Mouse (Mus musculus) cerebellum, adult 18-20 months (tissue): ENCODE data around the gene Rpl6.
A peak's percentile ranks its signal among the peaks of the same experiment; 100 is the strongest.

Experiments
- DNase-seq, 2 experiments: peaks; one replicate each; pipeline ENCODE4 v3.0.0; 2021

The Rpl6 gene

GRCm38 (mm10) chr5:121204132-121205089 is at the start of gene Rpl6:
Rpl6 (plus strand) TSS chr5:121204481.
- peak; percentile 77 to 85 for DNase-seq

- no peak for DNase-seq
Measured at GRCm38 (mm10) chr5:121156121-121156520, 48.2 kb upstream of the Rpl6 start.

DNA sequence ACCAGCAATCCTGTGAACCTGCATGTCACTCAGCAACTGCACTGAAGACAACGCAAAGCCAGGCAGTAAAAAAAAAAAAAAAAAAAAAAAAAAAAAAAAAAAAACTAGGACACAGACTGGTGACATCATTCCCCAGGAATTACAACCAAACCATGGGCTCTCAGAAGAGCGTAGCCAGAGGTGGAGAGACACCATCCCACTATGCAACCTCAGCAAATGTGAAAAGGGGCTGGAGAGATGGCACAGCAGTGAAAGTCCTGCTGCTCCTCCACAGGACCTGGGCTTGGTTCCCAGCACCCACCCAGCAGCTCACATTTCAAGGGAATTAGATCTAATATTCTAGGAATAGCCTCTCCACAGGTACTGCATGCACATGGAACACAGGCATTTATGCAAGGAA is 47.3 kb upstream of the Rpl6 start:
- no peak for DNase-seq

- DNase-seq = peak; percentile 59 to 67
Measured at GRCm38 (mm10) chr5:121157489-121157888, 46.8 kb upstream of the Rpl6 start.

GRCm38 (mm10) chr5:121158966-121159365 is 45.3 kb upstream of the Rpl6 start:
- DNase-seq = no peak

GRCm38 (mm10) chr5:121162285-121162684 is 42.0 kb upstream of the Rpl6 start:
- DNase-seq = no peak

GRCm38 (mm10) chr5:121162923-121163322 is 41.4 kb upstream of the Rpl6 start:
- no peak for DNase-seq

- DNase-seq = no peak
Measured at GRCm38 (mm10) chr5:121166884-121167283, 37.4 kb upstream of the Rpl6 start.

DNA sequence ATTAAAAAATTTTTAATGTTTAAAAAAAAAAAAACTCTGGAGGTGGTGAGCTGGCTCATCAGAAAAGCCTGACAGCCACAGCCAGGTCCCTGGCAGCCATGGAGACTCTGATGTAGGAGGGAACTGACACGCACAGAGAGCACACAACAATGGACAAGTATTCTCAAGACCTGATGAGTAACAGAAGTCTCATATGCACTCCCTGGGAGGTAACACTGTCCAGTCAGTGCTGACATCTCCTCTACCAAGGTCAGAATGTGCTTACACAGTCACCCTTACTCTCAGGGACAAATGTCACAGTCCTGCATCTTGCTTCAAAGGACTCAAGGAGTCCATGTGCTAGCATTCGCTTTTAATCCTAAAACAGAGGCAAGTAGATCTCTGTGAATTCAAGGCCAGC is 34.7 kb upstream of the Rpl6 start:
- DNase-seq = no peak

DNA sequence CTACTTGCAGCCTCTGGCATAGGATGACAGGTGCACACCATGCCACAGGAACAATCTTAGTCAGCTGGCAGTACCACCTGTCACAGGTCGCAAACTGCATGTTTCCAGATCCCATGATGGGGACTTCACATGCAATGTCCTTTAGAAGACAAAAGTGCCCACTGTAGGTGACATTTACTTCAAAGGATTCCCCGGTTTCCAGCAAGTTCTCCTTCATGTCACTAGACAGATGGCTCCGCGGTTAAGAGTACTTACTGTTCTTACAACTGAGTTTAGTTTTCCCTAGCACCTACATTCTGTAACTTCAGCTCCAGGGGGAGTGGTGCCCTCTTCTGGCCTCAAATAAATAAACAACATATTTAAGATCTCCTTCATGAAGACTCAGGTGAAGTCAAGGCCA is 31.4 kb upstream of the Rpl6 start:
- peak; percentile 57 to 70 for DNase-seq

GRCm38 (mm10) chr5:121179077-121179857 is 25.0 kb upstream of the Rpl6 start:
- DNase-seq = no peak

DNA sequence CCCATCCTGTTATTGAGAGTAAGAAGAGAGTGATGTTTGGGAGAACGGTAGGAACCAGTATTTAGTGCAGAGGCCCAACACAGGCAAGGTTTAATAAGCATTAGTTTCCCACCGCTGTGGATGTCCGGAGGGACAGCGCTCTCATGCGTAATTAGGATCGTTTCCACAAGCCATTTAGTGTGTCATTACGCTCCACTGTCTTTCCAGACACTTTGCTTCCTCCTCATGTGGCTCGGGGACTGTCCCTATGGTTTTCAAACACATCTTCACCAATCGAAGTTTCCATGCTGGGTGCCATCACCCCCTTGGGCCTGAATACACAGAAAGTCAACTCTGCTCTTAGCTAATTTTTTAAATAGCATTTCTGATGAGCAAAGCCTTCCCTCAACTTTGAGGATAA is 21.0 kb upstream of the Rpl6 start:
- no peak for DNase-seq

DNA sequence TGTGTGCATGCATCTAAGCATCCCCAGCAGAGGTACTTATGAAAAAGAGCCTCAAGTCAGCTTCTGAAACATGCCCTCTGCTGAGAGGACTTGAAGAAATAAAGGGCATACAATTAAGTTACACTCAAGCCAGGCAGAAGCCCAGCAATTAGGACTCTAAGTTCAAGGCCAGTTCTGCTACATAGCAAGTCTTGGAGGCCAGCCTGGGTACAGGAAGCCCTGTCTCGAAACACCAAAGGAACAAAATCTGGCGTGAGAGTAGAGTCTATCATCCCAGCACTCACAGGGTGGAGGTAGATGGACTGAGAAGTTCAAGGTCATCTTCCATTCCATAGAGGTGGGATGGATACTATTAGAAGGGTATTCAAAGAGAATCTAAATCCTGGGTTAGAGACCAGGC is 19.9 kb upstream of the Rpl6 start:
- no peak for DNase-seq

DNA sequence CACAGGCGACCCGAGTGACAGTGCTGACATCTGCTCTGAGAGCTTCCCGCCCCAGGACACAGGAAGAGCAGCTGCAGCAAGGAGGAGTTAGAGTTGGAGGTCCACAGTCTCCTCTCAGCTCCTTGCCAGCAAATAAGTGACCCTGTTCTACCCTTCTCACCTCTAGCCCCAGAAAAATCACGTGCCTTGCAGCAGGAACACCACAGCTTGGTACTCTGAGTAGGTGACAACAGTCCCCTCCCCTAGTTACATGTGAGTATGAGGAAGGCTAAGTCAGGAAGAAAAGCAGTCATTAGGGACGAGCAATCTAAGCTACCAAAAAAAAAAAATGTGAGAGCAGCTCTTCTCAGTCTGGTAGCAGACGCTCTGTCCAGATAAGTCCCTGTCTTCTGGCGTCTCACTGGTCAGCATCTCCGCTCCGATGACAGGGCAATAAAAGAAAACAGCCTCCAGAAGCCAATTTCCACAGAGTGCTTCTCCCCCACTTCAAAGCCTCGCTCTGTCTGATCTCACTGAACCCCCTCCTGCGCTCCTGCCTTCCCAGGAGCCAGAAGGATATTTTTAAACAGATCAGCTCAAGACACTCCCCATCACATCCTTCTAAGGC is 19.2 kb upstream of the Rpl6 start:
- DNase-seq = peak; percentile 40 to 41

- peak; percentile 36 to 51 for DNase-seq
Measured at GRCm38 (mm10) chr5:121187580-121188001, 16.7 kb upstream of the Rpl6 start.

- no peak for DNase-seq
Measured at GRCm38 (mm10) chr5:121188265-121188664, 16.0 kb upstream of the Rpl6 start.

DNA sequence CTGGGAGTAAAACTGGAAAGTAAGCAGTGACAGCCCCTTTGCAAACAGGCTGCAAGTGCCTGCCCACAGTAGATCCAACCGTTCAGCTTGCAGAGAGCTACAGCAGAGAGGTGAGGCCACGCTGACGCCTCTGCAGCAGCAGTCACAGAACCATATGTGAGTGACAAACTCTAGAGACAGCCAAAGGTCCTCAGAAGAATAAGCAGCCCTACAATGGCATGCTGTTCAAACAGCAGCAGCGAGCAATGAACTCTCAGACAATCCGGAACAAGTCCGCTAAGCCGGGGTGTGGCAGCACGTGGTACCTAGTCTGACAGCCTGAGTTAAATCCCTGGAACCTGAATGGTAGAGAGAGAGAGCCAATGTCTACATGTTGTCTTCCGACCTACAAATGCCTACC is 15.1 kb upstream of the Rpl6 start:
- DNase-seq = no peak

- no peak for DNase-seq
Measured at GRCm38 (mm10) chr5:121190210-121190835, 14.0 kb upstream of the Rpl6 start.

- DNase-seq = peak; percentile 77 to 91
Measured at GRCm38 (mm10) chr5:121190836-121191583, 13.3 kb upstream of the Rpl6 start, which contains the start of gene Ptpn11. Ptpn11 (minus strand) TSS chr5:121191397.

DNA sequence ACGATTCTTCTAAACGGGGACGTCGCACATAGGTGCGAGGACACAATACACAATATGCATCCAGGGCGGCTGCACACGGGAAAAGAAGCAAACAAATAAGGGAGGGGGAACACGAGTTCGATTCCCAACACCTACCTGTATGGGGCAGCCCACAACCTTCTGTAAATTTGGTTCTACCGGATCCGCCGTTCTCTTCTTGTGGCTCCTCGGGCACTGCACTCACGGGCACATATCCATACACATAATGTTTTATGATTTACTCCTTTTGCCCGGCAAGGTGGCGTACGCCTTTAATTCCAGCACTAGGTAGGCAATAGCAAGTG is 12.7 kb upstream of the Rpl6 start:
- DNase-seq = no peak

DNA sequence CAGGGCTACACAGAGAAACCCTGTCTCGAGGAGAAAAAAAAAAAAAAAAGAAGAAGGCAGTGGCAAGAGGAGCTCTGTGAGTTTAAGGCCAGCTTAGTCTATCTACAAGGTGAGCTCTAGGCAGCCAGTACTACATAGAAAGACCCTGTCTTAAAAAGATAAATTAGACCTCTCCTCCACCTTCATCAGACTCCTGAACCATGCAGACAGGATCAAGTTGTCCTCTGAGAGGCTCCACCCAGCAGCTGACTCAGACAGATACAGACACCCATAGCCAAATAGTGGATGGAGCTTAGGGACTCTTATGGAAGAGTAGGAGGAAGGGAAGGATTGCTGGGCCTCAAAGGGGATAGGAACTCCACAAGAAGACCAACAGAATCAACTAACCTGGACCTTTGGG is 10.1 kb upstream of the Rpl6 start:
- DNase-seq = no peak

- DNase-seq = no peak
Measured at GRCm38 (mm10) chr5:121196764-121197163, 7.5 kb upstream of the Rpl6 start.
